Mouse (Mus musculus) hindbrain, embryonic 11.5 days (tissue): ENCODE measurements around the gene Hck. TPM values are rescaled to one million over a fixed set of nuclear protein-coding genes. Genes with fewer than 3 reads are reported as not detected.

ENCODE experiments used
- ATAC-seq: fragments of 200-750 bp; cut with Nextera tagmentation; 2 replicates; pipeline ENCODE4 v1.8.0; 2017; ENCODE audit warnings: mild to moderate bottlenecking, moderate TSS enrichment, moderate library complexity; ENCODE audit not compliant: low FRiP score
- DNase-seq: peaks from one replicate; pipeline ENCODE4 v3.0.0-alpha.2; 2015; ENCODE audit warnings: low spot score
- H3K27ac ChIP-seq: fragments of 300-500 bp; sonication (generic); 2 replicates; pipeline ENCODE4 v1.5.1; 2014; ENCODE audit warnings: mild to moderate bottlenecking, low read depth, low read length
- H3K27me3 ChIP-seq: fragments of 300-500 bp; sonication (generic); 2 replicates; pipeline ENCODE4 v1.6.1; 2014; ENCODE audit warnings: mild to moderate bottlenecking, low read length, moderate library complexity, mixed read lengths; ENCODE audit not compliant: control insufficient read depth, insufficient read depth
- H3K36me3 ChIP-seq: fragments of 300-500 bp; sonication (generic); 2 replicates; pipeline ENCODE4 v1.6.1; 2014; ENCODE audit warnings: mild to moderate bottlenecking, low read length, moderate library complexity, mixed read lengths; ENCODE audit not compliant: control insufficient read depth, insufficient read depth
- H3K4me1 ChIP-seq: fragments of 300-500 bp; sonication (generic); replicated peaks from 2 replicates; pipeline ENCODE4 v1.6.1; 2014; ENCODE audit warnings: low read length, mixed read lengths; ENCODE audit not compliant: control insufficient read depth, insufficient read depth
- H3K4me2 ChIP-seq: fragments of 300-500 bp; sonication (generic); replicated peaks from 2 replicates; pipeline ENCODE4 v1.6.1; 2014; ENCODE audit warnings: mild to moderate bottlenecking, low read depth, low read length
- H3K4me3 ChIP-seq: fragments of 300-500 bp; sonication (generic); 2 replicates; pipeline ENCODE4 v1.5.1; 2014; ENCODE audit warnings: low read depth, low read length
- H3K9ac ChIP-seq: fragments of 300-500 bp; sonication (generic); 2 replicates; pipeline ENCODE4 v1.6.1; 2014; ENCODE audit warnings: low read depth, low read length
- H3K9me3 ChIP-seq: fragments of 300-500 bp; sonication (generic); 2 replicates; pipeline ENCODE4 v1.6.1; 2016; ENCODE audit warnings: low read length; ENCODE audit not compliant: control insufficient read depth
- WGBS: fragments of 180-500 bp; shearing (Covaris S2); extraction: QIAGEN DNeasy Blood & Tissue Kit; methylation state at CpG from one replicate; pipeline ENCODE4 v1.1.7; 2014; 5-methylcytosine and 5-hydroxymethylcytosine counted together
- polyA plus RNA-seq: library from polyadenylated mRNA; unstranded; fragments of >200 nt; fragmentation: Nextera tagmentation; extraction: Ambion mirVana; gene quantifications from 2 replicates; pipeline ENCODE4 v1.2.1, GENCODE M21; 2014

The Hck gene
- polyA plus RNA-seq, 1 experiment from 2014 or later: 2.4 TPM

DNA sequence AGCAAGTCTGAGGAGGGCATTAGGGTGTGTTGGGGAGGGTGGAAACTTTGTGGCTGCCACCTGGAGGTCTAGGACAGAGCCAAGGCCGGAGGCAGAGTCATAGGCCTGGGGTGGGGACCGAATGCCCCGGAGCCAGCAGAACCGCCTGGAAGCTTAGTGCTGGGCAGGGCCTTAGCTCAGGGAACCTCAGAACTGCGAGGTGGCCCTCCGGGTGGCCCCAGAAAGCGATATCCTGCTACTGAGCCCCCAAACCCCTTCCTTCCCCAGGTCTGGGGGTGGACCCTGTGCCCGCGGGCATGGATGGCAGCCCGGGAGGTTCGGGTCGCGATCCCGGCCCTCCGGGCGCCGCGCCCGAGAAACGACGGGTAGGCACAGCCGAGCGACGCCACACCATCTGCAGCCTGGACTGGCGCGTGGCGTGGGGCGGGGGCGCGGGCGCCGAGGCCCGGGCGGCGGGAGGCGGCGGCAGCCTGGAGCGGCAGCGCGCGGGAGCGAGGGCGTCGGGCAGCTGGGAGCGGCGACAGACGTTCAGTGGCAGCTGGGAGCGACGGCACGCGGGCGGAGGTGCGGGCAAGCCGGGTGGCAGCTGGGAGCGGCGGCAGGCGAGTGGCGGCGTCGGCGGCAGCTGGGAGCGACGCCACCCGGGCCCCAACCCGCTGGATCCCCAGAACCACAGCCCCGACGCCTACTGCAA is 36.6 kb upstream of the Hck start:
- peak overlapping the region; percentile 46 for H3K4me2 ChIP-seq
- H3K4me3 ChIP-seq: peak overlapping the region; percentile 17
- no peaks in the 10 kb centered on the region; the same call in 1 of the 2 replicates for H3K4me1 ChIP-seq
- H3K9me3 ChIP-seq: no peaks in the 10 kb centered on the region
- peak; percentile 58 for DNase-seq
- H3K36me3 ChIP-seq: no peaks in the 10 kb centered on the region
- peaks cover 41% of the 10 kb centered on the region for H3K27me3 ChIP-seq
- ATAC-seq: 0 out of 2 replicates have a peak, but pooled peaks have one; percentile 51
- H3K9ac ChIP-seq: 0 out of 2 replicates have a peak overlapping the region, but pooled peaks have one; percentile 23
- 7% methylated on average over 40 of the region's 67 CpGs for WGBS
- no peak overlapping the region; the same call in 1 of the 2 replicates for H3K27ac ChIP-seq

DNA sequence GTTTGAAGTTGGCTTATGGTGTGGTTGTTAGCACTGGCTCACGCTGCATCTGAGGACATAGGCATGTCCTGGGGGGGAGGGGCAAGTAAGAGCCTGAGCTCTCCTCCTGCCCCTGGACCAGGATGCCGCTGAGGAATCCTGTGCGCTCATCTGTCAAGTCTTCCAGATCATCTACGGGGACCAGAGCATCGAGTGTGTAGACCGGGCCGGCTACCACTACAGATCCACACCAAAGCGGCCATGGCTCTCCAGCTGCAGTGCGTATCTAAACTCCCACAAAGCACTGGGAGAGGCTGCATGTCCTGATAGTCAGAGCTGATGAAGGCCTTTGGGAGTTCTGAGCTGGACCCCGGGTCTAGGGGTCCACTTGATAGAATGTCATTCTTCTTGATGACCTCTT is 33.6 kb upstream of the Hck start:
- no peaks in the 10 kb centered on the region for H3K9me3 ChIP-seq
- no peak overlapping the region for H3K9ac ChIP-seq
- H3K4me2 ChIP-seq: no peak overlapping the region
- no peaks in the 10 kb centered on the region; the same call in 1 of the 2 replicates for H3K4me1 ChIP-seq
- H3K4me3 ChIP-seq: no peak overlapping the region
- peaks cover 35% of the 10 kb centered on the region for H3K27me3 ChIP-seq
- no peaks in the 10 kb centered on the region for H3K36me3 ChIP-seq
- ATAC-seq: no peak
- 89% methylated on average over 10 of the region's 10 CpGs for WGBS
- H3K27ac ChIP-seq: no peak overlapping the region
- DNase-seq: no peak

DNA sequence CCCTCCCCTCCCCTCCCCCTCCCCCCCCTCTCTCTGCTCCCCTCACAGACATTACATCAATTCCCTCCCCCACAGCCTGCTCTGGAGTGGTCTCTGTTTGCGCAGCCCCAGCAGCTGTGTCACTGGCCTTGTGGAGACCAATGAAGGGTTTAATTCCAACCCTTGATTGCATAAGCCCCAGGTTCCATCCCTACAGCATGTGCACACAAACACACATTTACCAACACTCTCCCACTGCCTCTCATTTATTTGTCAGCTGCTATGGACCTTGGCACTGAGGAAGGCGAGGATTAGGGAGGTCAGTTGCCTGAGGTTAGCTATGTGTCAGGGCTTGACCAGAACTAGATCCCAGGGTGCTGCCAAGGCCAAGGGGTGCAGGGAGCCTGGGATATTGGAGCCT is 32.3 kb upstream of the Hck start:
- no peak overlapping the region for H3K4me2 ChIP-seq
- H3K4me1 ChIP-seq: no peaks in the 10 kb centered on the region; the same call in 1 of the 2 replicates
- H3K9me3 ChIP-seq: no peaks in the 10 kb centered on the region
- H3K9ac ChIP-seq: no peak overlapping the region
- DNase-seq (no peak), ATAC-seq (no peak)
- no peak overlapping the region for H3K4me3 ChIP-seq
- peaks cover 22% of the 10 kb centered on the region for H3K27me3 ChIP-seq
- no peak overlapping the region for H3K27ac ChIP-seq
- H3K36me3 ChIP-seq: no peaks in the 10 kb centered on the region
- WGBS: 62% methylated on average over 2 of the region's 2 CpGs

DNA sequence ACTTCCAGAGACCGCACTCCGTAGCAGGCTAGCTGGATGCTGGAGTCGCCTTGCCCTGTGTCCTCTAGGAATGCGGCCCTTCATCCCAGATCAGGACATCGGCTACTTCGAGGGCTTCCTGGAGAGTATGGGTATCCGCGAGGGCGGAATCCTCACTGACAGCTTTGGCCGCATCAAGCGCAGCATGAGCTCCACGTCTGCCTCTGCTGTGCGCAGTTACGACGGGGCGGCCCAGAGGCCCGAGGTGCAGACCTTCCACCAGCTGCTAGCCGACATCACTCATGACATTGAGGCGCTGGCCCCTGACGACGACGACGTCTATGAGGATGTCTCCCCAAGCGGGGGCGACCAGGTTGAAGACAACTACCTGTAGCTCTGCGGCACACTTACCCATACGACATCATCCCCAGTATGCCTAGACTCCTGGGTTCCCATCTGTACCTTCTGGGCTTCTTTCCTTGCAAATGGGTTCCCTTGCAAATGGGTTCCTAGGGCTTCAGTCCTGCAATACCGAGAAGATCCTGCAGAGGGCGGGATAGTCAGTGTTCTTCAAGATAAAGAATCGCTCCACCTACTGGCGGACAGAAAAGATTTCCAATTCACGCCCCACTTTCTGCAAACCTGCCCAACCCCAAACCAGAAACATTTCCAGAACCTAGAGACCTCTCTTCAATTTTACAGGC is 27.3 kb upstream of the Hck start:
- Histone ChIP-seq H3K36me3 (no peaks in the 10 kb centered on the region), H3K27me3 (no peaks in the 10 kb centered on the region), H3K27ac (no peak overlapping the region), H3K9me3 (no peaks in the 10 kb centered on the region), H3K4me1 (no peaks in the 10 kb centered on the region), H3K4me3 (no peak overlapping the region), H3K9ac (no peak overlapping the region), H3K4me2 (no peak overlapping the region)
- DNase-seq: peak; percentile 95
- 34% methylated on average over 32 of the region's 32 CpGs for WGBS
- ATAC-seq: 0 out of 2 replicates have a peak, but pooled peaks have one; percentile 30

DNA sequence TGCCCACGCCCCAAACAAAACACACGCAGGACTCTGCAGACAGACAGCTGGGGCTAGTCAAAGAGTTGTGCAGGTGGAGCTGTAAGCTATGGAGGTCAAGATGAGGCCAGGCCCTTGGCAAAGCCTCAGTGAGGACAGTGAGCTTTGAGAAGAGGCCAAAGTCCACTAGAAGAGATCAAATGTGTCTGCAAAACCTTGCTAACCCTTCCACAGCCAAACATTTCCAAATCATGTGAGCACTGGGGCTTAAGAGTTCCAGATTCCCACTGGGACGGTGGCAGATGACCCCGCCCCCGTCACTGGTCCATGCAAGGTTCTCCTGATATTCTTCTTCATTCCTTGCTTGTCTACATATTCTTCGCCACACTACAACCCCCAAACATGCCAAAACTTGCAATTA is 26.4 kb upstream of the Hck start:
- Histone ChIP-seq H3K36me3 (no peaks in the 10 kb centered on the region), H3K27ac (no peak overlapping the region), H3K4me3 (no peak overlapping the region), H3K4me1 (no peaks in the 10 kb centered on the region), H3K27me3 (no peaks in the 10 kb centered on the region), H3K9ac (no peak overlapping the region), H3K4me2 (no peak overlapping the region), H3K9me3 (no peaks in the 10 kb centered on the region)
- WGBS: 83% methylated on average over 6 of the region's 6 CpGs
- ATAC-seq: no peak
- no peak for DNase-seq

DNA sequence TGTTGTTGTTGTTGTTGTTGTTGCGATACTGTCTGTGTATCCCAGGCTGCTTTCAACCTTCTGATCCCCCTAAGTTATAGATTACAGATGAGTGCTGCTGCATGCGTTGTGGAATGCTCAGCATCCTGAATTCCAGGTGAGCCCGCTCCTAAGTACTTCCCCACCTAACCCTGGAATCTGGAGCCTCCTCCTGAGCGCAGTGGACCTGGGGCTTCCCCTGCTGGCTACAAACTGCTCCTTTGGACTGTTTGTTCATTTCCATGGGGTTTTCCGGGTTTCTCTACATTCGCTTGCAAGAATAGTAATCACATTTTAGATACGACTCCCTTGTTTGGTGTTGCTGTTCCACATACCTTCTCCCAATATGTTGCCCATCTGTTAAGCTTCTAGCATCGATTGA is 25.0 kb upstream of the Hck start:
- no peak overlapping the region for H3K4me2 ChIP-seq
- H3K9ac ChIP-seq: no peak overlapping the region
- DNase-seq (no peak), ATAC-seq (no peak)
- H3K9me3 ChIP-seq: no peaks in the 10 kb centered on the region
- no peaks in the 10 kb centered on the region for H3K36me3 ChIP-seq
- WGBS: 92% methylated on average over 8 of the region's 8 CpGs
- no peaks in the 10 kb centered on the region for H3K27me3 ChIP-seq
- H3K4me1 ChIP-seq: no peaks in the 10 kb centered on the region
- H3K4me3 ChIP-seq: no peak overlapping the region
- H3K27ac ChIP-seq: no peak overlapping the region

DNA sequence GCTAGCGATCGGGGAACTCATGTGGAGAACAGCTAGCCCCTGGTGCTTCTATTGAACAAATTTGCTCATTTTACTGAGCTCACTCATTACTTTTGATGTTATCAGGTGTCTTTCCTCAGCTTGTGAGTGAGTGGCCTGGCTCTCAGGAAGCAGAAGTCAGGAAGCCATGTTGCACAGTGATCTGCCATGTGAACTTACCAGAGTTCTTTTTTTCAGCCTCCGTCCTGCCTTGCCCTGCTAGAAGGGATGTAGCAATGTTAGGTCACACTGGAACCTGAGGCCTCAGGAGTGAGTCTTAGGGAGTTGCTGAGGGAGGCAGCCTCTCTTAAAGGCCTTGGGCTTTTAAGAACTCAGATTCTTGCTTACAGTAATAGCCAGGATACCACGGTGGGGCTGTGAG is 24.4 kb upstream of the Hck start:
- Histone ChIP-seq H3K9me3 (no peaks in the 10 kb centered on the region), H3K4me1 (no peaks in the 10 kb centered on the region), H3K4me3 (no peak overlapping the region), H3K36me3 (no peaks in the 10 kb centered on the region), H3K4me2 (no peak overlapping the region), H3K9ac (no peak overlapping the region), H3K27me3 (no peaks in the 10 kb centered on the region), H3K27ac (no peak overlapping the region)
- no peak for ATAC-seq
- WGBS: 89% methylated on average over 4 of the region's 4 CpGs
- no peak for DNase-seq

DNA sequence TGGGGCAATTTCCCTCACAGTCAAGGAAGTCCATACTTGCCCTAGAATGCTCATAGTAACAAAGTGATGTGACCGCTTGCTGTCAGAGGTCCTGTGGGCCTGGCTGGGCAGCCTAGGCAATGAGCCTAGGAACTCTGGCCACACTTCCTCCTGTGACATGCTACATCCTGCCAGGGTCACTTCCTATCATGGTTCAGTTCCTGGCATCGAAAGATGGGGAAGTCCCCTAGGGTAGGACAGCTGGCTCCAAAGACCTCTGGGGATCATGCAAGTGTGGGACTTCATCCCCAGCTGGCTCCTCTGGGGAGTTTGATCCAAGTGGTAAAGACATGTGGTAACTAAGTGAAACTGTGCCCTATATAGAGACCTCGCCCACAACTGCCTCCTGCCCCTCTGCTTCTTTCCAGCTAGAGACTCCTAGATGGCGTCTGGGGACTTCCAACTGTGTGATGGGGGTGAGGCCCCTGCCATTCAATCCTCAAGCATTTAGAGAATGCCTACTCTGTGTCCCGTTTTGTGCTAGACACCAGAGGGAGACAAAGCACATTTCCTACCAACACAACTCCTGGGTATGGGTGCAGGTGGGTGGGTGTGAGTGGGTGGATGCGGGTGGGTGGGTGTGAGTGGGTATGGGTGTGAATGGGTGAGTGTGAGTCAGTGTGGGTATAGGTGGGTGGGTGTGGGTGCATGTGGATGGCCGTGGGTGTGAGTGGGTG is 23.8 kb upstream of the Hck start:
- H3K4me1 ChIP-seq: no peaks in the 10 kb centered on the region
- no peak overlapping the region for H3K4me2 ChIP-seq
- DNase-seq (no peak), ATAC-seq (no peak)
- H3K4me3 ChIP-seq: no peak overlapping the region
- H3K27ac ChIP-seq: no peak overlapping the region
- H3K9me3 ChIP-seq: no peaks in the 10 kb centered on the region
- H3K9ac ChIP-seq: no peak overlapping the region
- WGBS: 72% methylated on average over 7 of the region's 7 CpGs
- no peaks in the 10 kb centered on the region for H3K27me3 ChIP-seq
- no peaks in the 10 kb centered on the region for H3K36me3 ChIP-seq
